Mouse (Mus musculus) cerebellum, adult 2 months (tissue): ENCODE results near the gene Vmn2r60. TPM values are rescaled to one million over a fixed set of nuclear protein-coding genes. Genes with fewer than 3 reads are reported as not detected.
"Not testable (repeated sequence)": the region's sequence is repeated elsewhere in the genome, so short reads cannot be mapped to it uniquely, and the experiment has no call there.

Experiments used
- DNase-seq, 2 experiments: peaks; one replicate each; pipeline ENCODE4 v3.0.0; 2021
- H3K27ac ChIP-seq: fragments of 200-500 bp; 2 replicates; pipeline ENCODE4 v1.5.1; 2012; ENCODE audit warnings: low read length, control low read depth, inconsistent platforms; ENCODE audit not compliant: insufficient read depth
- H3K27me3 ChIP-seq: fragments of 200-500 bp; 2 replicates; pipeline ENCODE4 v1.6.1; 2012; ENCODE audit warnings: inconsistent platforms, mild to moderate bottlenecking, low read length, moderate library complexity; ENCODE audit not compliant: control insufficient read depth, insufficient read depth
- H3K4me1 ChIP-seq: fragments of 200-500 bp; 2 replicates; pipeline ENCODE4 v1.6.1; 2011; ENCODE audit warnings: low read length; ENCODE audit not compliant: control insufficient read depth, insufficient read depth
- H3K4me3 ChIP-seq: fragments of 200-500 bp; replicated peaks from 2 replicates; pipeline ENCODE3; 2011; ENCODE audit warnings: mild to moderate bottlenecking, low read depth, low read length, control low read depth; ENCODE audit not compliant: insufficient read depth
- CTCF ChIP-seq: fragments of 200-500 bp; IDR thresholded peaks from 2 replicates; pipeline ENCODE4 v1.5.1; 2011; ENCODE audit warnings: low read depth, mild to moderate bottlenecking, control low read depth, low read length, moderate library complexity, borderline replicate concordance; ENCODE audit not compliant: insufficient read depth
- POLR2A ChIP-seq: fragments of 200-500 bp; IDR thresholded peaks from 2 replicates; pipeline ENCODE4 v1.6.1; 2011; ENCODE audit warnings: low read length, control low read depth, borderline replicate concordance; ENCODE audit not compliant: insufficient read depth
- WGBS: fragments of 180-500 bp; shearing (Covaris S2); methylation state at CpG from one replicate; pipeline ENCODE4 v1.1.7; 2018; 5-methylcytosine and 5-hydroxymethylcytosine counted together
- polyA plus RNA-seq: library from polyadenylated mRNA; depleted of rRNA; stranded (reverse); fragments of >200 nt; gene quantifications from 2 replicates; pipeline ENCODE4 v1.2.3, GENCODE M21; 2012; rRNA removed

Vmn2r60 gene
- not detected in 2 replicates for polyA plus RNA-seq

DNA sequence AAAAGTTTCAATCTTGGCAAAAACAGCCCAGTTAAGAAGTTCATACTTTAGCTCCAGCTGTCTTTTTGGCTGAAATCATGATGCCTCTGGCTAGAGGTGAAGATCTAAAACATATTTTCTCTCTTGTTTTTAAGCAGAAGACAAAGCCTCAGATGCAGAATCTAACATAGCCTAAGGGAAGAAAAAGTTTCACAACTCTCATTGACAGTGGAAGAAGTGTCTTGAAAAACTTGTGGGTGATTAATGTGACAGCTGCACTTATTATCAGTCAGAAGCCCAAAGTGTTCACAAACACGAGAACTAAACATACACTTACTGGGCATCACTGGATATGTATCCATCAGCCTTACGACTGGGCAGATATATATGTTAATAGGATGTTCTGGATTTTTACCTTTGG lies at the start of gene Vmn2r60:
Gene Vmn2r60, plus strand, starts transcription at position 301 of the 400 bp plus-strand sequence.
- Histone ChIP-seq H3K4me3 (no peak within 1 kb of the TSS), H3K27ac (no peak within 1 kb of the TSS), H3K27me3 (no peaks in the 10 kb centered on the region), H3K4me1 (no peaks in the 10 kb centered on the region)
- TF ChIP-seq POLR2A: no peak
- no peak for TF ChIP-seq CTCF
- DNase-seq: no peak
- WGBS: 66% methylated on average over 2 of the region's 2 CpGs

DNA sequence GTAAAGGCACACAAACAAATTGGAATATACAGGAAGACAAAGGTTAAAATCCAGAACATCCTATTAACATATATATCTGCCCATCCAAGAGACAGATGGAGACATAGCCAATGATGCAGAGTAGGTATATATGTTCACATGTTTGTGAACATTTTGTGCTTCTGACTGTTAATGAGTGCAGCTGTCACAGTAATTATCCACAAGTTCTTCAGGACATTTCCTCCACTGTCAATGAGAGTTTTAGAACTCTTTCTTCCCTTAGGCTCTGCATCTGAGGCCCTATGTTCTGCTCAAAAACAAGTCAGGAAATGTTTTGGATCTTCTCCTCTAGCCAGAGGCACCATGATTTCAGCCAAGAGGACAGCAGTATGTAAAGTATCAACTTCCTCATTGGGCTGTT lies 48.6 kb upstream of the Vmn2r60 start, which contains the start of gene Vmn2r59:
Gene Vmn2r59, minus strand, starts transcription at position 101 of the 400 bp plus-strand sequence.
- Histone ChIP-seq H3K4me3 (no peak within 1 kb of the TSS), H3K4me1 (no peaks in the 10 kb centered on the region), H3K27ac (no peak within 1 kb of the TSS), H3K27me3 (no peaks in the 10 kb centered on the region)
- no peak for TF ChIP-seq POLR2A
- no peak for TF ChIP-seq CTCF
- DNase-seq: no peak

DNA sequence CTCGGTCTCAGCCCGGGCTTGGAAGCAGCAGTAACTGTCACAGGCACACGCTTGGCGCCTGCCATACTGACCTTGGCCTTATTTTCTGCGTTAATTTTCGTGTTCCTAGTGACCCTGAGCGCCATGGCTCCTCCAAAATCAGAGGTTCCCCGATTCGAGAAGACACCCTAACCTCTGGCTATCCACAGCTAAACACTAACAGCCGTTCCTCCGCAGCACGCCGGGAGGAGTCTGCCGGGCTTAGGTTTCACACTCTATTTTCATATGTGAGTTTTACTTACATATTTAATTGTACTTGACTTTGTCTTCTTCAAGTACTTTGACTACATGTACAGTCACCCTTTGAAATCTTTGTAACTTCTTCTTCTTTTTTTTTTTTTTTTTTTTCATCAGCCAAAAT lies 509 bp upstream of the Vmn2r60 start:
- H3K4me3 ChIP-seq, DNase-seq, H3K4me1 ChIP-seq, H3K27ac ChIP-seq, H3K27me3 ChIP-seq: not testable (repeated sequence)
- WGBS: 70% methylated on average over 14 of the region's 14 CpGs

Other genes with a start within 250 kb of the Vmn2r60 start
- gene Vmn2r58, start 235.1 kb upstream of the Vmn2r60 start, polyA plus RNA-seq: not detected in 2 replicates
- not detected in 2 replicates for gene Vmn2r59, start 48.7 kb upstream of the Vmn2r60 start, polyA plus RNA-seq
- not detected in 2 replicates for gene Vmn2r61, start 152.3 kb downstream of the Vmn2r60 start, polyA plus RNA-seq